Mouse (Mus musculus) myocyte (in vitro differentiated cells): Measurements from ENCODE around the gene Gpc6.

Source experiments
- CEBPB ChIP-seq: IDR thresholded peaks from 2 replicates; pipeline ENCODE4 v1.6.1; 2011; ENCODE audit warnings: mild to moderate bottlenecking, moderate library complexity; ENCODE audit not compliant: poor library complexity, insufficient read depth, severe bottlenecking
- E2F4 ChIP-seq: IDR thresholded peaks from one replicate; pipeline ENCODE4 v1.6.1; 2011; ENCODE audit warnings: mild to moderate bottlenecking, control low read depth, moderate library complexity; ENCODE audit not compliant: insufficient read depth
- MAX ChIP-seq: IDR thresholded peaks from one replicate; pipeline ENCODE4 v1.6.1; 2011; ENCODE audit warnings: low read depth, mild to moderate bottlenecking, control low read depth
- MYOG ChIP-seq, 3 experiments: IDR thresholded peaks; one replicate each; pipeline ENCODE4 v1.6.1; 2011; ENCODE audit warnings: control low read depth in 2 of 3, low read depth in 2 of 3, mild to moderate bottlenecking in 2 of 3; ENCODE audit not compliant: insufficient read length in 2 of 3, control insufficient read depth in 1 of 3, insufficient read depth in 1 of 3
- POLR2A ChIP-seq: IDR thresholded peaks from one replicate; pipeline ENCODE4 v1.6.1; 2011; ENCODE audit warnings: low read depth, mild to moderate bottlenecking, control low read depth, moderate library complexity; ENCODE audit not compliant: insufficient read length
- POLR2AphosphoS2 ChIP-seq: IDR thresholded peaks from one replicate; pipeline ENCODE4 v1.6.1; 2011; ENCODE audit warnings: low read depth, control low read depth; ENCODE audit not compliant: insufficient read length
- TCF3 ChIP-seq: IDR thresholded peaks from one replicate; pipeline ENCODE4 v1.6.1; 2011; ENCODE audit warnings: low read depth, control low read depth; ENCODE audit not compliant: insufficient read length

GRCm38 (mm10) chr14:117599758-117600157, 674.6 kb downstream of the Gpc6 start:
- TF ChIP-seq POLR2A (no peak), MAX (no peak), MYOG (IDR thresholded peaks at IDR 0.05; ENCODE audit: control insufficient read depth in 1 of 3, insufficient read depth in 1 of 3, insufficient read length in 2 of 3, low read depth in 2 of 3) (no peak), TCF3 (no peak), CEBPB (no peak), POLR2AphosphoS2 (no peak), E2F4 (no peak)
